Mouse (Mus musculus) CH12.LX (cell line): ENCODE measurements around the gene Hoxb1. TPM values are rescaled to one million over a fixed set of nuclear protein-coding genes. Genes with fewer than 3 reads are reported as not detected.
A peak's percentile ranks its signal among the peaks of the same experiment; 100 is the strongest.

Experiments
- DNase-seq: peaks from one replicate; pipeline ENCODE4 v3.0.0-alpha.2; 2013; ENCODE audit errors: extremely low read depth
- H3K27ac ChIP-seq: 2 replicates; pipeline ENCODE4 v1.5.1; 2012; ENCODE audit warnings: low read depth, mild to moderate bottlenecking, control low read depth, moderate library complexity; ENCODE audit not compliant: insufficient read depth
- H3K27me3 ChIP-seq: replicated peaks from 2 replicates; pipeline ENCODE3; 2012; ENCODE audit warnings: inconsistent platforms
- H3K36me3 ChIP-seq, 2 experiments: replicated peaks in 1 of 2; 2 replicates each; pipeline versions ENCODE3 to v1.6.1; 2012; ENCODE audit warnings: inconsistent platforms in 1 of 2, low read length in 1 of 2, mild to moderate bottlenecking in 1 of 2, mixed read lengths in 1 of 2, moderate library complexity in 1 of 2; ENCODE audit not compliant: control insufficient read depth in 1 of 2, insufficient read depth in 1 of 2
- H3K4me1 ChIP-seq, 2 experiments: 2 replicates each; pipeline ENCODE4 v1.6.1; 2012; ENCODE audit warnings: inconsistent platforms in 1 of 2, moderate library complexity in 1 of 2; ENCODE audit not compliant: insufficient read depth in 2 of 2, control insufficient read depth in 1 of 2
- H3K4me2 ChIP-seq: 2 replicates; pipeline ENCODE4 v1.6.1; 2012; ENCODE audit warnings: low read depth, mild to moderate bottlenecking, control low read depth; ENCODE audit not compliant: poor library complexity, insufficient read depth, severe bottlenecking
- H3K4me3 ChIP-seq, 3 experiments: fragments of 150-350 bp in 1 of 3; sonication (generic) in 1 of 3; replicated peaks in 1 of 3; 2 replicates each; pipeline versions ENCODE3 to v1.5.1; 2011 to 2012; ENCODE audit warnings: low read depth in 2 of 3, low read length in 2 of 3, mild to moderate bottlenecking in 2 of 3, moderate library complexity in 2 of 3, control low read depth in 1 of 3, improper control_type of control experiment in 1 of 3, inconsistent platforms in 1 of 3, mixed read lengths in 1 of 3; ENCODE audit not compliant: poor library complexity in 1 of 3
- H3K79me2 ChIP-seq: replicated peaks from 2 replicates; pipeline ENCODE4 v1.6.1; 2012; ENCODE audit warnings: mild to moderate bottlenecking, moderate library complexity; ENCODE audit not compliant: control insufficient read depth, poor library complexity, insufficient read depth, severe bottlenecking; ENCODE audit errors: extremely low read depth
- H3K9ac ChIP-seq: 2 replicates; pipeline ENCODE4 v1.6.1; 2012; ENCODE audit warnings: low read depth, mild to moderate bottlenecking, control low read depth, moderate library complexity; ENCODE audit not compliant: insufficient read depth
- H3K9me3 ChIP-seq: replicated peaks from 2 replicates; pipeline ENCODE3; 2012; ENCODE audit warnings: low read length, inconsistent platforms, mixed read lengths
- CHD1 ChIP-seq: IDR thresholded peaks from 2 replicates; pipeline ENCODE4 v1.6.1; 2012; ENCODE audit warnings: low read depth, low read length, improper control_type of control experiment, inconsistent platforms
- CHD2 ChIP-seq: IDR thresholded peaks from 2 replicates; pipeline ENCODE4 v1.6.1; 2011; ENCODE audit warnings: low read length, improper control_type of control experiment
- CTCF ChIP-seq, 2 experiments: IDR thresholded peaks in 1 of 2; conservative IDR thresholded peaks in 1 of 2; 2 replicates each; pipeline ENCODE4 v1.5.1; 2011 to 2012; ENCODE audit warnings: low read depth in 2 of 2, low read length in 2 of 2, improper control_type of control experiment in 1 of 2, inconsistent platforms in 1 of 2, mild to moderate bottlenecking in 1 of 2, moderate library complexity in 1 of 2
- ETS1 ChIP-seq: conservative IDR thresholded peaks from 2 replicates; pipeline ENCODE4 v1.6.1; 2012; ENCODE audit warnings: low read depth, mild to moderate bottlenecking, inconsistent platforms, low read length, improper control_type of control experiment, moderate library complexity
- IRF4 ChIP-seq: IDR thresholded peaks from 2 replicates; pipeline ENCODE4 v1.6.1; 2014; ENCODE audit warnings: low read depth, mild to moderate bottlenecking, inconsistent platforms, low read length, improper control_type of control experiment
- JUN ChIP-seq: IDR thresholded peaks from 2 replicates; pipeline ENCODE4 v1.6.1; 2011; ENCODE audit warnings: low read depth, mild to moderate bottlenecking, low read length, improper control_type of control experiment, moderate library complexity; ENCODE audit not compliant: insufficient read depth
- MAFK ChIP-seq: IDR thresholded peaks from 2 replicates; pipeline ENCODE4 v1.6.1; 2011; ENCODE audit warnings: low read length, improper control_type of control experiment; ENCODE audit not compliant: insufficient replicate concordance
- MAZ ChIP-seq: IDR thresholded peaks from 2 replicates; pipeline ENCODE4 v1.6.1; 2012; ENCODE audit warnings: low read depth, mild to moderate bottlenecking, inconsistent platforms, low read length, improper control_type of control experiment, moderate library complexity
- MEF2A ChIP-seq: IDR thresholded peaks from 2 replicates; pipeline ENCODE4 v1.6.1; 2014; ENCODE audit warnings: low read depth, mild to moderate bottlenecking, inconsistent platforms, low read length, improper control_type of control experiment, borderline replicate concordance
- NRF1 ChIP-seq: IDR thresholded peaks from 2 replicates; pipeline ENCODE4 v1.6.1; 2014; ENCODE audit warnings: low read depth, mild to moderate bottlenecking, inconsistent platforms, low read length, improper control_type of control experiment, moderate library complexity
- PAX5 ChIP-seq: IDR thresholded peaks from 2 replicates; pipeline ENCODE4 v1.6.1; 2012; ENCODE audit warnings: low read length, inconsistent platforms, mixed read lengths
- POLR2A ChIP-seq: IDR thresholded peaks from 2 replicates; pipeline ENCODE4 v1.6.1; 2011; ENCODE audit warnings: low read depth, mild to moderate bottlenecking, improper control_type of control experiment, low read length
- POLR2AphosphoS2 ChIP-seq: IDR thresholded peaks from 2 replicates; pipeline ENCODE4 v1.6.1; 2011; ENCODE audit warnings: low read depth, low read length, improper control_type of control experiment
- RAD21 ChIP-seq: IDR thresholded peaks from 2 replicates; pipeline ENCODE4 v1.6.1; 2011; ENCODE audit warnings: low read depth, mild to moderate bottlenecking, low read length, improper control_type of control experiment, moderate library complexity
- SIN3A ChIP-seq: IDR thresholded peaks from 2 replicates; pipeline ENCODE4 v1.6.1; 2012; ENCODE audit warnings: low read length, improper control_type of control experiment, inconsistent platforms
- SMC3 ChIP-seq: IDR thresholded peaks from 2 replicates; pipeline ENCODE4 v1.6.1; 2011; ENCODE audit warnings: low read depth, low read length, improper control_type of control experiment
- dilution Hi-C: fragments of 300-500 bp; cut with MboI; formaldehyde crosslinking; loops from 2 replicates; pipeline ENCODE4 v1.14.3; 2020; ENCODE audit warnings: low sequenced_read_pairs; ENCODE audit not compliant: extremely low pct_unique_long_range_greater_than_20kb, extremely low pct_ligation_motif_present
- in situ Hi-C: fragments of 300-500 bp; cut with MboI; formaldehyde crosslinking; loops from 3 replicates; pipeline ENCODE4 v1.14.3; 2019; ENCODE audit warnings: low sequenced_read_pairs, low pct_ligation_motif_present, low pct_unique_long_range_greater_than_20kb, mixed read lengths
- polyA plus RNA-seq: library from polyadenylated mRNA; unstranded; fragments of >175 nt; gene quantifications from 2 replicates; pipeline ENCODE4 v1.2.1, GENCODE M21; 2012; ENCODE audit warnings: low read depth; ENCODE audit not compliant: insufficient read length
- total RNA-seq, 2 experiments: library from RNA; depleted of rRNA; stranded (reverse); fragments of 300-350 nt in 1 of 2; fragments of >200 nt in 1 of 2; gene quantifications; 2 replicates each; pipeline ENCODE4 v1.2.3; 2012 to 2014

The Hoxb1 gene
- total and polyA plus RNA-seq, 3 experiments = not detected

DNA sequence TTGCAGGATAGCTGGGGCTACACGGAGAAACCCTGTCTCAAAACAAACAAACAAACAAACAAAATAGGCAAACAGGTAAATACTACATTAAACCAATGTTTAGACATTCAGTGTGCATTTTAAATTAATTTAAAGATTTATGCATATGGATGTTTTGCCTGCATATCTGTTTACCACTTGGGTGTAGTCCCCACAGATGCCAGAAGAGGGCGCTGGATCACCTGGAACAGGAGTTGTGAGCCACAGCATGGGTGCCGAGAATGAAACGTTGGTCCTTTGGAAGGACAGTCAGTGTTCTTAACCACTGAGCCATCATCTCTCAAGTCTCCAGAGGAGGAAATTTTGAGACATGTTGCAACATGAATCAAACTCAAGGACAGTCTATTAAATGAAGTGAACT, 46.4 kb downstream of the Hoxb1 start:
- Histone ChIP-seq H3K79me2 (no peaks in the 10 kb centered on the region), H3K9me3 (peaks cover 13% of the 10 kb centered on the region), H3K9ac (no peak overlapping the region), H3K27ac (no peak overlapping the region)
- no peak for DNase-seq
- TF ChIP-seq SMC3 = no peak
- TF ChIP-seq CTCF (conservative IDR thresholded peaks at IDR 0.05 in 1 of 2, IDR thresholded peaks at IDR 0.05 in 1 of 2; ENCODE audit: low read depth in 2 of 2, low read length in 2 of 2) = peak in 1 of 2 experiments; percentile 44; a peak in 2 of 4 replicates
- TF ChIP-seq RAD21 = peak; percentile 1
- TF ChIP-seq, all 38 proteins: peak for 2
- in situ Hi-C loops = no loop called here
- Histone ChIP-seq H3K27me3 (peaks cover 92% of the 10 kb centered on the region), H3K4me2 (no peak overlapping the region), H3K36me3 (no peaks in the 10 kb centered on the region), H3K4me3 (no peak overlapping the region), H3K4me1 (peaks cover 0 to 6% of the 10 kb centered on the region in 2 experiments; a peak in 2 of 4 replicates)
- dilution Hi-C loops = no loop called here

DNA sequence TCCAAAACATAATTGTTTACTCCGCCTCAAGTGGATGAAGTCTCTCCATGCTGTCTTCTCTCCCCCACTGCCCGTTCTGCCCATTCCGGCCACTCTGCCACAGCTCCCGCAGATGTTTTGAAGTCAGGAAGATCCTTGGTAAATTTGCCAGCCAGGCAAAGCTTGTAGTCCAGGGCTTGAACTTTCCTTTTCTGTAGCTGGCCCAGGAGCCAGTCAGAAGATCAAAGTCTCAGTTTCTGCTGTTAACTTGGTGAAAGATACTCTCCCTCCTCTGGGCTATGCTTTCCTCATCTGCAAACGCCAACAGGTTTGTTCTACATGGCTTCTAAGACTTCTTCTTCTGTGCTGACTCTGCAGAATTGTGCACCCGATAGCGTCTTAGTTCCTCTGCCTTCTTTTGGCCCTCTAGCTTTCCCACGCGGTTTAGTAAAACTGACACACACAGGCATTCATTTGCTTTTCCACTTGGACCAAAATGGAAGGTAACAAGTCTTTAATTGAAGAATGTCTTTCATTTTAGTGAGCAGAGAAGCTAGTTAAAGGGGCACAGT, 47.5 kb downstream of the Hoxb1 start:
- H3K79me2 ChIP-seq = no peaks in the 10 kb centered on the region
- no peak overlapping the region for H3K4me3 ChIP-seq
- no peaks in the 10 kb centered on the region for H3K36me3 ChIP-seq
- peaks cover 13% of the 10 kb centered on the region for H3K9me3 ChIP-seq
- TF ChIP-seq MAFK (peak; percentile 86), MEF2A (no peak)
- H3K27me3 ChIP-seq = peaks cover 89% of the 10 kb centered on the region
- peaks cover 0 to 6% of the 10 kb centered on the region in 2 experiments; a peak in 2 of 4 replicates for H3K4me1 ChIP-seq
- H3K4me2 ChIP-seq = no peak overlapping the region
- no peak overlapping the region for H3K27ac ChIP-seq
- H3K9ac ChIP-seq = no peak overlapping the region
- in situ Hi-C loops = no loop called here
- no peak for DNase-seq
- dilution Hi-C loops = no loop called here

DNA sequence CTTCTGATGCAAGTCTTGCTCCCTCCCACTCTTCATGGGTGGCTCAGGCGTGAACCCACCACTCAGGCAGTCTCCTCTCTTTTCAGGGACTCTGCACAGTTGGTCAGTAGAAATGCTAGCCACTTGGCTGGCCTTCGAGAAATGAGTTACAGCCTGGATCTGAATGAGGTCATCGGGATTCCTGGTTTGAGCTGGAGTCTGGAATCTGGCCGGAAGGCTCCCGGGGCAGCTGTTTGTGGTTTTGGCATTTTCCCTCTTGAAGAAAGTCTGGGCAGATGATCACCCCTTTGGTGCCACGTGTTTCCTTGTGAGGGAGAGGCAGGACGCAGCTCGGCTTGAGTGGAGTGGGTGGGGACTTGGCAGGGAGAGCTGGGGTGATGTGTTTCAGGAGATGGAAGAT, 48.0 kb downstream of the Hoxb1 start:
- in situ Hi-C loops (no loop called here), dilution Hi-C loops (no loop called here)
- H3K4me1 ChIP-seq = peaks cover 0 to 6% of the 10 kb centered on the region in 2 experiments; a peak in 2 of 4 replicates
- peaks cover 91% of the 10 kb centered on the region for H3K27me3 ChIP-seq
- no peak overlapping the region for H3K9ac ChIP-seq
- no peaks in the 10 kb centered on the region for H3K79me2 ChIP-seq
- no peak overlapping the region for H3K4me3 ChIP-seq
- no peak overlapping the region for H3K27ac ChIP-seq
- no peak for DNase-seq
- no peaks in the 10 kb centered on the region for H3K36me3 ChIP-seq
- H3K4me2 ChIP-seq = no peak overlapping the region
- peaks cover 13% of the 10 kb centered on the region for H3K9me3 ChIP-seq
- TF ChIP-seq CTCF (conservative IDR thresholded peaks at IDR 0.05 in 1 of 2, IDR thresholded peaks at IDR 0.05 in 1 of 2; ENCODE audit: low read depth in 2 of 2, low read length in 2 of 2) = no peak
- TF ChIP-seq SIN3A = no peak
- TF ChIP-seq JUN = no peak
- TF ChIP-seq IRF4 = no peak
- TF ChIP-seq ETS1 = no peak
- no peak for TF ChIP-seq NRF1
- TF ChIP-seq POLR2AphosphoS2 = no peak
- no peak for TF ChIP-seq SMC3
- TF ChIP-seq CHD2 = no peak
- TF ChIP-seq POLR2A = no peak
- TF ChIP-seq MAZ = no peak
- no peak for TF ChIP-seq CHD1
- no peak for TF ChIP-seq PAX5
